Mouse (Mus musculus) spleen, adult 10 weeks (tissue): ENCODE results near the gene Insm1. TPM values are rescaled to one million over a fixed set of nuclear protein-coding genes. Genes with fewer than 3 reads are reported as not detected.

Experiments used
- polyA plus RNA-seq: library from polyadenylated mRNA; stranded (reverse); fragments of 350-450 nt; fragmentation: Illumina TruSeq; extraction: RNeasy Lipid Tissue Mini Kit (QIAGEN cat#74804); gene quantifications from one replicate; pipeline ENCODE4 v1.2.3, GENCODE M21; 2015; ENCODE audit warnings: low replicate concordance; ENCODE audit not compliant: insufficient read depth

Gene Insm1
- 1.4 TPM for polyA plus RNA-seq

GRCm38 (mm10) chr2:146221076-146221928 lies at the start of gene Insm1:
Insm1 (plus strand) TSS chr2:146221921.

